Mouse (Mus musculus) cerebellum, adult 2 months (tissue): ENCODE data around the gene Hnrnpul2. TPM values are rescaled to one million over a fixed set of nuclear protein-coding genes. Genes with fewer than 3 reads are reported as not detected.
"Not testable (repeated sequence)": the region's sequence is repeated elsewhere in the genome, so short reads cannot be mapped to it uniquely, and the experiment has no call there.

Experiments
- DNase-seq, 2 experiments: peaks; one replicate each; pipeline ENCODE4 v3.0.0; 2021
- H3K27ac ChIP-seq: fragments of 200-500 bp; 2 replicates; pipeline ENCODE4 v1.5.1; 2012; ENCODE audit warnings: low read length, control low read depth, inconsistent platforms; ENCODE audit not compliant: insufficient read depth
- H3K27me3 ChIP-seq: fragments of 200-500 bp; 2 replicates; pipeline ENCODE4 v1.6.1; 2012; ENCODE audit warnings: inconsistent platforms, mild to moderate bottlenecking, low read length, moderate library complexity; ENCODE audit not compliant: control insufficient read depth, insufficient read depth
- H3K4me1 ChIP-seq: fragments of 200-500 bp; 2 replicates; pipeline ENCODE4 v1.6.1; 2011; ENCODE audit warnings: low read length; ENCODE audit not compliant: control insufficient read depth, insufficient read depth
- H3K4me3 ChIP-seq: fragments of 200-500 bp; replicated peaks from 2 replicates; pipeline ENCODE3; 2011; ENCODE audit warnings: mild to moderate bottlenecking, low read depth, low read length, control low read depth; ENCODE audit not compliant: insufficient read depth
- CTCF ChIP-seq: fragments of 200-500 bp; IDR thresholded peaks from 2 replicates; pipeline ENCODE4 v1.5.1; 2011; ENCODE audit warnings: low read depth, mild to moderate bottlenecking, control low read depth, low read length, moderate library complexity, borderline replicate concordance; ENCODE audit not compliant: insufficient read depth
- POLR2A ChIP-seq: fragments of 200-500 bp; IDR thresholded peaks from 2 replicates; pipeline ENCODE4 v1.6.1; 2011; ENCODE audit warnings: low read length, control low read depth, borderline replicate concordance; ENCODE audit not compliant: insufficient read depth
- WGBS: fragments of 180-500 bp; shearing (Covaris S2); methylation state at CpG from one replicate; pipeline ENCODE4 v1.1.7; 2018; 5-methylcytosine and 5-hydroxymethylcytosine counted together
- polyA plus RNA-seq: library from polyadenylated mRNA; depleted of rRNA; stranded (reverse); fragments of >200 nt; gene quantifications from 2 replicates; pipeline ENCODE4 v1.2.3, GENCODE M21; 2012

The Hnrnpul2 gene
- polyA plus RNA-seq, 1 experiment = 97.7 TPM

GRCm38 (mm10) chr19:8821146-8821545 lies 1.3 kb downstream of the Hnrnpul2 start:
- WGBS = under 1% methylated on average over 7 of the region's 7 CpGs
- Histone ChIP-seq H3K4me3 (peak overlapping the region; percentile 86), H3K4me1 (no peaks in the 10 kb centered on the region; the same call in 1 of the 2 replicates), H3K27me3 (no peaks in the 10 kb centered on the region), H3K27ac (peak overlapping the region; percentile 95)
- no peak for DNase-seq
- no peak for TF ChIP-seq POLR2A
- TF ChIP-seq CTCF = no peak

GRCm38 (mm10) chr19:8822696-8823095 lies 2.9 kb downstream of the Hnrnpul2 start:
- H3K4me3 ChIP-seq = peak overlapping the region; percentile 32
- DNase-seq = peak; percentile 73 to 81
- H3K27me3 ChIP-seq = no peaks in the 10 kb centered on the region
- WGBS = 7% methylated on average over 8 of the region's 8 CpGs
- TF ChIP-seq POLR2A = no peak
- TF ChIP-seq CTCF = no peak
- no peak overlapping the region for H3K27ac ChIP-seq
- no peaks in the 10 kb centered on the region; the same call in 1 of the 2 replicates for H3K4me1 ChIP-seq

GRCm38 (mm10) chr19:8829660-8830059 lies 9.8 kb downstream of the Hnrnpul2 start, which contains the start of gene AC129217.1:
TSS of gene AC129217.1 (plus strand) at chr19:8829773.
- H3K27me3 ChIP-seq = no peaks in the 10 kb centered on the region
- no peak for DNase-seq
- WGBS = 66% methylated on average over 8 of the region's 8 CpGs
- no peak within 1 kb of the TSS for H3K27ac ChIP-seq
- no peak within 1 kb of the TSS for H3K4me3 ChIP-seq
- no peak for TF ChIP-seq CTCF
- TF ChIP-seq POLR2A = no peak
- 0 out of 2 replicates have a peak, but pooled peaks cover 2% of the 10 kb centered on the region for H3K4me1 ChIP-seq

- TF ChIP-seq CTCF = no peak
- TF ChIP-seq POLR2A = no peak
- Histone ChIP-seq H3K4me3 (no peak overlapping the region), H3K27me3 (no peaks in the 10 kb centered on the region), H3K27ac (no peak overlapping the region), H3K4me1 (0 out of 2 replicates have a peak, but pooled peaks cover 2% of the 10 kb centered on the region)
- WGBS = 19% methylated on average over 8 of the region's 8 CpGs
- no peak for DNase-seq
These were observed 10.9 kb downstream of the Hnrnpul2 start for GRCm38 (mm10) chr19:8830664-8831063.

GRCm38 (mm10) chr19:8831262-8831661 lies 11.5 kb downstream of the Hnrnpul2 start:
- WGBS = 55% methylated on average over 11 of the region's 11 CpGs
- no peak for TF ChIP-seq POLR2A
- Histone ChIP-seq H3K27ac (no peak overlapping the region), H3K4me1 (0 out of 2 replicates have a peak, but pooled peaks cover 2% of the 10 kb centered on the region), H3K4me3 (no peak overlapping the region), H3K27me3 (no peaks in the 10 kb centered on the region)
- no peak for DNase-seq

GRCm38 (mm10) chr19:8832971-8833370 lies 13.2 kb downstream of the Hnrnpul2 start:
- WGBS = 80% methylated on average over 4 of the region's 4 CpGs
- DNase-seq = no peak
- no peak for TF ChIP-seq POLR2A
- TF ChIP-seq CTCF = no peak
- H3K27me3 ChIP-seq = no peaks in the 10 kb centered on the region
- H3K4me1 ChIP-seq = 0 out of 2 replicates have a peak, but pooled peaks cover 2% of the 10 kb centered on the region
- H3K4me3 ChIP-seq = no peak overlapping the region
- H3K27ac ChIP-seq = no peak overlapping the region

- not testable (repeated sequence) for H3K4me3 ChIP-seq, H3K27ac ChIP-seq, DNase-seq, H3K4me1 ChIP-seq, H3K27me3 ChIP-seq
- 96% methylated on average over 10 of the region's 10 CpGs for WGBS
These were observed 16.5 kb downstream of the Hnrnpul2 start for GRCm38 (mm10) chr19:8836327-8836726.

- Histone ChIP-seq H3K27me3 (no peaks in the 10 kb centered on the region), H3K4me3 (peak within 1 kb of the TSS; percentile 78), H3K4me1 (no peaks in the 10 kb centered on the region), H3K27ac (peak within 1 kb of the TSS; percentile 92)
- TF ChIP-seq CTCF (peak; percentile 39; the same call in 1 of the 2 replicates), POLR2A (peak; percentile 45)
- WGBS = under 1% methylated on average over 38 of the region's 38 CpGs
- peak; percentile 87 to 90 for DNase-seq
These were observed 17.5 kb downstream of the Hnrnpul2 start, which contains the start of gene Bscl2 for GRCm38 (mm10) chr19:8837251-8837791. TSS of gene Bscl2 (plus strand) at chr19:8837467.
